Mouse (Mus musculus): ENCODE results near the gene Wwox.

The Wwox gene

GRCm38 (mm10) chr8:114899157-114899556 is 459.7 kb downstream of the Wwox start:
- no peak for DNase-seq (ENCODE audit: low spot score)

GRCm38 (mm10) chr8:114902584-114902983 is 463.1 kb downstream of the Wwox start:
- no peak for DNase-seq (ENCODE audit: low spot score)

GRCm38 (mm10) chr8:114908086-114908485 is 468.6 kb downstream of the Wwox start:
- DNase-seq (ENCODE audit: low spot score): no peak

GRCm38 (mm10) chr8:114908589-114908988 is 469.1 kb downstream of the Wwox start:
- no peak for DNase-seq (ENCODE audit: low spot score)

- DNase-seq (ENCODE audit: low spot score): no peak
Measured at GRCm38 (mm10) chr8:114909146-114909545, 469.7 kb downstream of the Wwox start.

GRCm38 (mm10) chr8:114911031-114911580 is 471.7 kb downstream of the Wwox start:
- DNase-seq (ENCODE audit: low spot score): no peak

- DNase-seq (ENCODE audit: low spot score): no peak
Measured at GRCm38 (mm10) chr8:114923629-114924028, 484.2 kb downstream of the Wwox start.

- no peak for DNase-seq (ENCODE audit: low spot score)
Measured at GRCm38 (mm10) chr8:114927412-114927811, 488.0 kb downstream of the Wwox start.

- DNase-seq (ENCODE audit: low spot score): no peak
Measured at GRCm38 (mm10) chr8:114927917-114928316, 488.5 kb downstream of the Wwox start.

GRCm38 (mm10) chr8:114929597-114929996 is 490.1 kb downstream of the Wwox start:
- DNase-seq (ENCODE audit: low spot score): no peak

- DNase-seq (ENCODE audit: low spot score): no peak
Measured at GRCm38 (mm10) chr8:114932071-114932630, 492.7 kb downstream of the Wwox start.

GRCm38 (mm10) chr8:114933248-114933647 is 493.8 kb downstream of the Wwox start:
- DNase-seq (ENCODE audit: low spot score): no peak

GRCm38 (mm10) chr8:114936887-114937286 is 497.4 kb downstream of the Wwox start:
- no peak for DNase-seq (ENCODE audit: low spot score)

- DNase-seq (ENCODE audit: low spot score): no peak
Measured at GRCm38 (mm10) chr8:114939338-114939737, 499.9 kb downstream of the Wwox start.

- DNase-seq (ENCODE audit: low spot score): no peak
Measured at GRCm38 (mm10) chr8:114941096-114941495, 501.6 kb downstream of the Wwox start.

- no peak for DNase-seq (ENCODE audit: low spot score)
Measured at GRCm38 (mm10) chr8:114941644-114942043, 502.2 kb downstream of the Wwox start.

GRCm38 (mm10) chr8:114947921-114948320 is 508.5 kb downstream of the Wwox start:
- DNase-seq (ENCODE audit: low spot score): no peak

GRCm38 (mm10) chr8:114956377-114957168 is 517.1 kb downstream of the Wwox start:
- DNase-seq (ENCODE audit: low spot score): no peak

- no peak for DNase-seq (ENCODE audit: low spot score)
Measured at GRCm38 (mm10) chr8:114958437-114959107, 519.1 kb downstream of the Wwox start.

- DNase-seq (ENCODE audit: low spot score): no peak
Measured at GRCm38 (mm10) chr8:114959406-114959805, 520.0 kb downstream of the Wwox start.

- DNase-seq (ENCODE audit: low spot score): no peak
Measured at GRCm38 (mm10) chr8:114962494-114962893, 523.0 kb downstream of the Wwox start.

- no peak for DNase-seq (ENCODE audit: low spot score)
Measured at GRCm38 (mm10) chr8:114963282-114963681, 523.8 kb downstream of the Wwox start.

GRCm38 (mm10) chr8:114964206-114964605 is 524.8 kb downstream of the Wwox start:
- DNase-seq (ENCODE audit: low spot score): no peak
